37 mouse cellular contexts compared by ENCODE assay signal in genomic region chr7:5036136-5036535, GRCm38 (mm10). TPM values are rescaled to one million over a fixed set of nuclear protein-coding genes. Genes with fewer than 3 reads are reported as not detected.
"Had no signal": no experiment of that assay in that cellular context is flagged by ENCODE, and none has a peak within 500 bp of the region (broad histone marks: within the 10 kb centered on the region; RNA-seq: fewer than 3 reads in every experiment).

No protein-coding gene starts in this region.

- H3K27me3 ChIP-seq: heart, embryonic 12.5 days; hindbrain, embryonic 12.5 days; intestine, embryonic 15.5 days; limb, embryonic 12.5 days; liver, embryonic 13.5 days; liver, embryonic 15.5 days had no signal

- DNase-seq: gastrocnemius, adult 2 months; gastrocnemius, postnatal 10 days; gastrocnemius, postnatal 25 days; heart, adult 2 months; heart, postnatal 10 days; heart, postnatal 4 days; kidney, adult 18-20 months; kidney, adult 8-10 months; kidney, postnatal 10 days; kidney, postnatal 25 days; kidney, postnatal 4 days; liver; liver, embryonic 13.5 days had no signal

- H3K4me3 ChIP-seq: gastrocnemius, adult 2 months; heart, adult 2 months; heart, embryonic 10.5 days; heart, embryonic 12.5 days; hindbrain, embryonic 10.5 days; hindbrain, embryonic 12.5 days; intestine, embryonic 15.5 days; left cerebral cortex, adult 2 months; limb, embryonic 10.5 days; limb, embryonic 12.5 days; liver, embryonic 13.5 days; liver, embryonic 15.5 days had no signal

- H3K4me1 ChIP-seq: intestine, embryonic 15.5 days had no signal

- H3K27ac ChIP-seq: gastrocnemius, adult 2 months; heart, adult 2 months; heart, embryonic 10.5 days; hindbrain, embryonic 10.5 days; hindbrain, embryonic 12.5 days; hindbrain, embryonic 14.5 days; intestine, embryonic 15.5 days; left cerebral cortex, adult 2 months; limb, embryonic 10.5 days; limb, embryonic 12.5 days; liver, embryonic 13.5 days; liver, embryonic 15.5 days had no signal

RNA-seq across cellular contexts. Expression of gene 4632433K11Rik, which starts 2.2 kb away (rescaled TPM):
- total RNA-seq: gastrocnemius, adult 2 months; gastrocnemius, postnatal 25 days; gastrocnemius, postnatal 4 days; heart, adult 2 months; heart, postnatal 10 days; heart, postnatal 25 days; layer of hippocampus, postnatal 10 days; left cerebral cortex, adult 2 months; left cerebral cortex, postnatal 14 days had no signal
- polyA plus RNA-seq: frontal cortex, adult 2 months; heart, adult 2 months; heart, embryonic 10.5 days; heart, embryonic 12.5 days; heart, embryonic 14.5 days; heart, embryonic 16.5 days; hindbrain, embryonic 10.5 days; hindbrain, embryonic 12.5 days; hindbrain, embryonic 14.5 days; hindbrain, embryonic 16.5 days; inflammation-experienced regulatory T-cells, adult 6 months; intestine, embryonic 15.5 days; intestine, postnatal 0 days; kidney, embryonic 14.5 days; limb, embryonic 10.5 days; limb, embryonic 12.5 days; limb, embryonic 14.5 days; liver, embryonic 11.5 days; liver, embryonic 15.5 days had no signal

RNA-seq across cellular contexts. Expression of gene Ccdc106, which starts 15.8 kb away (rescaled TPM):
- total RNA-seq: gastrocnemius, adult 2 months; gastrocnemius, postnatal 25 days; granulocyte monocyte progenitor cell, adult 5-6 weeks had no signal
- polyA plus RNA-seq: inflammation-experienced regulatory T-cells, adult 6 months had no signal
